Comparison of ENCODE assay signal across 10 mouse cellular contexts in the genomic region with DNA sequence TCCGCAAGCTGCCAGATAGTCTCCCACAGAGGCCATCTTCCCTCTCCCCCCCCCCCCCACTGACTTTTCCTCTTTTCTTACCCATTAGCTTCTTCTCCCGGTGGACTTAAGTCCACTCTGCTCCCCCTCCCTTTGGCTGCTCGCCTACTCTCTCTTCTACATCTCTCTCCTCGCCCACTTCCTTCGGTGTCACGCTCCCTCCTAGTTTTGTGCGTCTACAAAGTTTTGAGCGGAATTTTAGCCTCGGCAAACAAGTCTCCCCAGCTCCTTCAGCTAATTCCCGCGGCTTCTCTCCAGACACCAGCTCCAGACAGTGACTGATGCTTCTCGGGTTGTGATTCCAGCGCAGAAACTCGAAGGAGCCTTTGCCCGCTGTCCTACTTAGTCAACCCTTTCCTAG. TPM values are rescaled to one million over a fixed set of nuclear protein-coding genes. Genes with fewer than 3 reads are reported as not detected.
DNase-seq lines count a peak whose midpoint lies in the region; ATAC-seq lines count a peak whose summit lies in the region.
"Had no signal": no experiment of that assay in that cellular context is flagged by ENCODE, and none has a peak within 500 bp of the region (broad histone marks: within the 10 kb centered on the region; RNA-seq: fewer than 3 reads in every experiment).

No protein-coding gene starts in this region.

- no peaks in the 10 kb centered on the region for H3K9me3 ChIP-seq in forebrain, embryonic 10.5 days
- no peaks in the 10 kb centered on the region for H3K9me3 ChIP-seq in limb, embryonic 10.5 days (replicated peaks)
- H3K9me3 ChIP-seq in neural tube, embryonic 13.5 days: no peaks in the 10 kb centered on the region
- H3K9me3 ChIP-seq in kidney, embryonic 16.5 days (ENCODE audit: low read length): no peaks in the 10 kb centered on the region
- H3K9me3 ChIP-seq: kidney, embryonic 15.5 days had no signal

- 2% methylated on average over 15 of the region's 15 CpGs for WGBS in forebrain, embryonic 10.5 days
- WGBS in limb, embryonic 10.5 days: 2% methylated on average over 15 of the region's 15 CpGs
- WGBS in neural tube, embryonic 13.5 days: 2% methylated on average over 15 of the region's 15 CpGs
- under 1% methylated on average over 14 of the region's 15 CpGs for WGBS in kidney, embryonic 16.5 days

- peak; percentile 14 for DNase-seq in embryo, embryonic 10.5 days (ENCODE audit: low spot score)
- peak; percentile 19 for DNase-seq in forebrain, embryonic 10.5 days (ENCODE audit: extremely low spot score, low spot score)
- DNase-seq in limb, embryonic 10.5 days (ENCODE audit: low spot score): peak; percentile 31
- no peak for DNase-seq in lung, postnatal 10 days
- no peak for DNase-seq in spleen, postnatal 10 days (ENCODE audit: low spot score in 2 of 2)
- DNase-seq: cerebellum, adult 11 months; liver had no signal

- peak overlapping the region; percentile 64 for H3K4me2 ChIP-seq in neural tube, embryonic 13.5 days
- H3K4me2 ChIP-seq in kidney, embryonic 16.5 days (replicated peaks; ENCODE audit: low read depth, low read length): no peak overlapping the region
- H3K4me2 ChIP-seq: kidney, embryonic 15.5 days had no signal

- peak overlapping the region; percentile 52; the same call in 1 of the 2 replicates for H3K4me3 ChIP-seq in forebrain, embryonic 10.5 days
- no peak overlapping the region for H3K4me3 ChIP-seq in limb, embryonic 10.5 days
- H3K4me3 ChIP-seq in neural tube, embryonic 13.5 days: peak overlapping the region; percentile 50
- H3K4me3 ChIP-seq in kidney, embryonic 16.5 days (ENCODE audit: low read length): no peak overlapping the region
- H3K4me3 ChIP-seq: kidney, embryonic 15.5 days had no signal

- no peak for ATAC-seq in neural tube, embryonic 13.5 days (ENCODE audit: low read depth)
- no peak for ATAC-seq in kidney, embryonic 16.5 days (ENCODE audit: low FRiP score, low TSS enrichment)

- no peak overlapping the region for H3K27ac ChIP-seq in forebrain, embryonic 10.5 days
- no peak overlapping the region for H3K27ac ChIP-seq in limb, embryonic 10.5 days
- H3K27ac ChIP-seq in neural tube, embryonic 13.5 days (replicated peaks): peak overlapping the region; percentile 91
- H3K27ac ChIP-seq in kidney, embryonic 16.5 days (ENCODE audit: low read length): no peak overlapping the region
- H3K27ac ChIP-seq: kidney, embryonic 15.5 days had no signal

- no peaks in the 10 kb centered on the region for H3K36me3 ChIP-seq in forebrain, embryonic 10.5 days (replicated peaks)
- H3K36me3 ChIP-seq in limb, embryonic 10.5 days: no peaks in the 10 kb centered on the region
- H3K36me3 ChIP-seq in neural tube, embryonic 13.5 days: no peaks in the 10 kb centered on the region
- no peaks in the 10 kb centered on the region for H3K36me3 ChIP-seq in kidney, embryonic 16.5 days (ENCODE audit: insufficient read depth, low read length)
- H3K36me3 ChIP-seq: kidney, embryonic 15.5 days had no signal

- H3K27me3 ChIP-seq in forebrain, embryonic 10.5 days (ENCODE audit: poor library complexity, severe bottlenecking): peaks cover 74% of the 10 kb centered on the region
- H3K27me3 ChIP-seq in limb, embryonic 10.5 days (ENCODE audit: low read depth, poor library complexity, severe bottlenecking): peaks cover 75% of the 10 kb centered on the region
- H3K27me3 ChIP-seq in neural tube, embryonic 13.5 days: peaks cover 76% of the 10 kb centered on the region
- peaks cover 73% of the 10 kb centered on the region for H3K27me3 ChIP-seq in kidney, embryonic 16.5 days (ENCODE audit: insufficient read depth, low read length)

- peaks cover 50% of the 10 kb centered on the region for H3K4me1 ChIP-seq in forebrain, embryonic 10.5 days
- H3K4me1 ChIP-seq in limb, embryonic 10.5 days: peaks cover 28% of the 10 kb centered on the region
- peaks cover 55% of the 10 kb centered on the region for H3K4me1 ChIP-seq in neural tube, embryonic 13.5 days (replicated peaks)
- peaks cover 7% of the 10 kb centered on the region for H3K4me1 ChIP-seq in kidney, embryonic 16.5 days (ENCODE audit: insufficient read depth, low read length)

- H3K9ac ChIP-seq in neural tube, embryonic 13.5 days: peak overlapping the region; percentile 77
- H3K9ac ChIP-seq in kidney, embryonic 16.5 days (replicated peaks; ENCODE audit: low read length): no peak overlapping the region
- H3K9ac ChIP-seq: kidney, embryonic 15.5 days had no signal

RNA-seq across cellular contexts. Expression of a gene that starts 0.4 kb away (rescaled TPM):
- polyA plus RNA-seq in forebrain, embryonic 10.5 days (2016; fragmentation: Nextera tagmentation; extraction: Ambion mirVana): 1.2 and 2.4 TPM in 2 replicates
- polyA plus RNA-seq in limb, embryonic 10.5 days (2016; fragmentation: Nextera tagmentation; extraction: Ambion mirVana): not detected in 2 replicates
- 26.7 and 32.0 TPM in 2 replicates for polyA plus RNA-seq in neural tube, embryonic 13.5 days (2015; fragmentation: Nextera tagmentation; extraction: Ambion mirVana)
- polyA plus RNA-seq in kidney, embryonic 16.5 days (2015; fragmentation: Nextera tagmentation; extraction: Ambion mirVana): not detected in 2 replicates
- polyA plus RNA-seq: kidney, embryonic 15.5 days had no signal

Comparison
In these comparisons a context has a peak if more than half of its experiments do, and no peak if none do; other contexts are left out.
1. DNase-seq: peak in embryo, embryonic 10.5 days (single experiment), forebrain, embryonic 10.5 days (single experiment) and limb, embryonic 10.5 days (single experiment); none in lung, postnatal 10 days (single experiment) and spleen, postnatal 10 days (0 of 2).
2. H3K4me3 ChIP-seq: peak in forebrain, embryonic 10.5 days (single experiment) and neural tube, embryonic 13.5 days (single experiment); none in limb, embryonic 10.5 days (single experiment) and kidney, embryonic 16.5 days (single experiment).